Mouse (Mus musculus) lung, postnatal 14 days (tissue): ENCODE results near the gene Agpat4.

ENCODE experiments used
- DNase-seq: peaks from one replicate; pipeline ENCODE4 v3.0.0; 2021

The Agpat4 gene

DNA sequence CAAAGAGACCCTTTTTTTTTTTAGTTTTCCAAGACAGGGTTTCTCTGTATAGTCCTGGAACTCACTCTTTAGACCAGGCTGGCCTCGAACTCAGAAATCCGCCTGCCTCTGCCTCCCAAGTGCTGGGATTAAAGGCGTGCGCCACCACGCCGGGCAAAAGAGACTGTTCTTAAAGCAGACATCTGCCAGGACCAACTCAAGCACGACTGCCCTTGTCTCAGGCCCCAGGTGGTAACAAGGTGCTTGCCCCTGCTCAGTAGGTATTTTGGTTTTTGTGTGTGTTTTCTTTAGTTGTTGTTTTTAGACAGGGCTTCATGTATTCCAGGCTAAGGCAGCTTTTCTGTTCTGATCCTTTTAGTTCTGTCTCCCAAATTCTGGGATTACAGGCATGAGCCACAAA lies 43.4 kb downstream of the Agpat4 start:
- DNase-seq: no peak

DNA sequence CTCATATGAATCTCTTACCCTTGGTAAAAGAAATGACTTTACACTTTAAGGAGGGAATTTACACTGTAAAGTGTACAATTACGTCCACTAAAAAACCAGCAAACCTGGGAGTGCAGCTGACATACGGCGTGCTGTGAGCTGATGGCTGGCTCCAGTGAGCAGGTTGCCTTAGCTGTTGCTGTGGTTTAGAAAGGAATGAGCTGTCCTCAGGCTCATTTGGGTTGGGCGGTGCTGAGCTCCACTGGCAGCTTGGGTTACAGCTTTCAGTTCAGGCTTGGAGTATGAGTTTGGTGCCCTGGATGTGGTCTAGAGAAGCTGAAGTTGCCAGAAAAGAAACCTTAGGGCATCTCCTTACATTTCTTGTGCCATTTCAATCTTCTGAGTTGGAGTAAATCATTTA lies 44.3 kb downstream of the Agpat4 start:
- DNase-seq: no peak

DNA sequence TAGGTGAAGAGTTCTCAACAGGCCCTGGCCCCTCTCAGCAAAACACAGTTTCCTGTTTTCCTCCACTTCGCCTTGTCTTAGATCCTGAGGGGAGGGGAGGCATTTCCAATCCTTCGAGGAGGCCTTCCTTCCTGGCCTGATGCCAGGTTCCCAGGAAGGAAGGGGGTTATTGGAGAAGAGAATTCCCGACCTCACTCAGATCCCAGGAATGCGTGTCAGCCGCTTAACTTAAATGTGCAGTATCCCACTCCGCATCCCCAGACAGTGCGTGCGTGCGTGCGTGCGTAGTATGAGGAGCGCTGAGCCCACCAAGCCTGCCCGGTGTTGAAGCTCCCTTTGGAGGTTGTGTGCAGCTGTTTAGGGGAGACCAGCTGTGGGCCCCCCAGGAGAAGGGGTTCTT lies 44.9 kb downstream of the Agpat4 start:
- DNase-seq: no peak

DNA sequence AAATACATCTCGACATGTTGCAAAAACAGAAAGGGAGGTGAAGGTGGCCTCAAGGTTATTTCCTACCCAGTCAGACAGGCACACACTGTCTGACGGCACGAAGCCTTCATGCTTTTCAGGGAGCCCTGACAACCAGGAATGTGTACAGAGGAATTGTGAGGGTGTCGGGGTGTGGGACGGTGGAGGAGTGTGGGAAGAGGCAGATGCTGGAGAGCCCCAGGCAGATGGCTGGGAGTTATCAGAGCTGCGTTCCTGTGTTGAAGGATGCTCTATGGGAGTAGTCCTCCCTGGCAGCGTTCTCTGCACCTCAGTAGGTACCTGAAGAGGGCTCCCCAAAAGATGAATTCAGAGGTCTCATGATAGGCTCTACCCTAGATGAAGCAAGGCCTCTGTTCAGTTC lies 45.4 kb downstream of the Agpat4 start:
- no peak for DNase-seq

DNA sequence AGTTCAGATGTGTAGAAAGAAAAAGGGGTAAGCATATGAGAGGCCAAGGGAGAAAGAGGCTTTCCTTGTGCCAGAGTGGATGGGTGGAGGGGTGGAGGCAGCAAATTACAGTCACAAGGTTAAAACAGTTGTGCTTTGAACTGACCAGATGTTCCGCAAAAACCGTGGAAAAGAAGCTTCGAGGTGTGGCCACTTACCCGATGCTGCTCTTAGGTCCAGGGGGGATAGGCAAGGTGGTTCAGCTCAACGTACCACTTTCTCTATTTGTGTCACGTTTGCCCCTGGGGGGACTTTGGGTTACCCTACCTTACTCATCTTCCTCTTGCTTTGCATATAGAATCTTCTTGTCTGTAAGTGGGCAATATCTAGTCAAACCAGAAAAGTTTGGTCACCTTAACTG lies 46.0 kb downstream of the Agpat4 start:
- no peak for DNase-seq

DNA sequence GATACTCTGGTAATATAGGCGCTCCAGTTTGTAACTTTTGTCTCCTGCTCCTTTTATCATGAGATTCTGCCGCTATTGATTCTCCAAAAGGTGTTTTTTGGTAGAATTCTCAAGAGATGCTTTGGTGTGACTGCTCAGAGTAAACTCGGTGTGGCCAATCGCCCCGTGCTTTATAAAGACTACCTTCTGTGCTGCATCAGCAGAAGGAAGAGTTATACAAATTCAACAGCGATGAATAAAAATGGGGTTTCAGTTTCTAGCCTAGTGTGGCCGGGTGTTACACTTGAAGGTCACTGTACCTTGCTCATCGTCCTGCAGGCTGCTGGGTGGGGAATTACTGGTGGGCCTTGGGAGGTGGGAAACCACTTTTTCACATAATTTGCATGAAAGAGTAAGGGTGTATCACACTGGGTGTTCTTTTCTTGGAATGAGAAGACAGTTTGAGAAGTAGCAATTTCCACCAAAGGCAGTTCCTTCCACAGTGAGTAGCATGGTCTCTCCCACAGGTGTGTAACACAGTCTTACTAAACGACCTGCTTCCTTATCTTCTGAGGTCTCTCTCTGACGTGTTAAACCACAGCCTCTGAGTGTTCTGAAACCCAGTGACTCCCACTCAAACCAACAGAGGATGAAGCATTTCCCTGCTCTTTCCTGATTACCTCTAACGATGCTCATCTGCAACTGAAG lies 46.6 kb downstream of the Agpat4 start:
- no peak for DNase-seq

DNA sequence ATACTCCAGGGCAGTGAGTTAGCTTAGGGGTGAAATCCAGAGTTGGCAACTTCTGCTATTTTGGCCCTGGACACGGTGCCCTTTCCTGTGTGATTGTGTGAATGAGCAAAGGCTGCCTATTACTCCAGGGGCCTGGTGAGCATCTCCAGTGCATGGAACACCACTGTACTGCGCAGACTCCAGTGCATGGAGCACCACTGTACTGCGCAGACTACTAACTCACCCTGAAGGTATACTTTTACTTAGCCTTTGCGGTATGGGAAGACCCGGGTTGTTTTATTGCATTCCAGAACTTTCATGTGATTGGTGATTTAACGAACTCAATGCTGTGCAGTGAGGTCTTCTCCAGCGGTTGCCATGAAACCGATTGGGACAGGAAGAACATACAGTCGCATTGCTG lies 47.2 kb downstream of the Agpat4 start:
- no peak for DNase-seq

DNA sequence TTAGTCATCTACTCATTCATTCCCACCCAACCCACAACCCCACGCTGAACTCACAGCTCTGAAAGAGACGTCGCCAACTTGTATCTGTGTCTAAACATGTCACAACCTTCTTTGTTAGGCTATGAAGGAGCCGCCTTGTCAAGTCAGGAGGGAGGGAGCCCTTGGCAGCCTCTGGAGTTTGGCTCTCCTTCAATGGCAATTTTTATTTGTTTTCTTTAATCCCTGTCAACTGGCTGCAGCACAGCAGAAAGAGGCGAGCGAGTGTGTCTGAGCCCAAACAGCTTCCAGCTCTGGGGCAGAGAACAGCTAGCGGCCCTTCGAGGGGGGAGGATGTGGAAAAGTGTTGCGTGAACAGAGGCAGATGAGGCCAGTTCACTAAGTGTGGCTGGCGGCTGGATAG lies 50.0 kb downstream of the Agpat4 start:
- peak; percentile 80 for DNase-seq

DNA sequence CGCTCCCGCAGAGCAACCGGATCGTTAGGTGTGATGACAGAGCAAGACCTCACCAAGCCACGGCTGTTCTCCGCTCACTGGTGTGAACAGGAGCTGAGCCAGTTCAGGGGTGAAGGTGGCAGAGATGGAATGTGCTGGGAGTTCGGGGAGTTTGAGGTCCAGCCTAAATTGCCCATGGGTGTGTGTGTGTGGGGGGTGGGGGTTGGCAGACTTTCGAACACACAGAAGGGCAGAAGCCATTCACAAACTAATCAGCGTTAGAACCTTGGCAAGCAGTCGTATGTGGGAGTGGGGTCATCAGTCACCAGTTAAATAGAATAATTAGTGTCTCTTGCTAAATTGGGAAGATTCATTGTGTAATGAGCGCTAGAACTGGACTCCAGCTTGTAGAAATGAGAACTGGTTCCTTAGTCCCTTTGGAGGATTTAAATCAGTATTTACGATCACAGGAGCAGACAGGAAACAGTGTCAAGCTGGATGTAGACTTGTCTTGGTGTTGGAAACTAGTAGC lies 50.9 kb downstream of the Agpat4 start:
- DNase-seq: no peak

DNA sequence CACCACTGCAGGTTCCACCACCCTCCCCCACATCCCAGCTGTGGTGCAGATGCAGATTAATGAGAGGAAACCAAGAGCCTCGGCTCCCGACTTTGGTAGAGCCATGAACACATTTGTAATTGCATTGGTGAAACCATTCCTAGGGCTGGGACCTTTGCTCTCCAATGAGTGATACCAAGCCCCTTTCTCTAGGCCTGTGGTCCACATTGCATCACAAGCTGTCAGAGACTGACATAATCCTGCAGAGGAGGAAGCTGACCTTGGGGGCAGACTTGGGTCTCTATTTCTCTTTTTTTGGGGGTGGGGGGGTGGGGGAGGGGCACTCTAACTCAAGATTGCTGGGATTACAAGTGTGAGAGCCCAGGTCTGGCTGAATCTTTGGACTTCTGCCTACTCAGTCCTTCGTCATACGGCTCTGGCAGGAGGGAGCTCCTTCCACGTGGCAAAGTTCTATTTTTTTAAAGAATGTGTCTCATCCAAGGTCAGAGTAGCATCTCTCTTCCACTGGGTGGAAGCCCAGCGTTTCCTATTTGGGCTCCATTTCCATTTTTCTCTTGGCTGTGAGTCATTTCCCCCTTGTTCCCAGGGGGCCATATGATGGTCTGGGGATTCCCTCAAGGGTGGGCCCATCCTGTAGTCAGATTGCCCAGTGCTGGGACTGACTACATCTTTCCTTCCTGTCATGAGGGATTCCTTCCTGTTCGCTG lies 52.4 kb downstream of the Agpat4 start:
- peak; percentile 36 for DNase-seq

DNA sequence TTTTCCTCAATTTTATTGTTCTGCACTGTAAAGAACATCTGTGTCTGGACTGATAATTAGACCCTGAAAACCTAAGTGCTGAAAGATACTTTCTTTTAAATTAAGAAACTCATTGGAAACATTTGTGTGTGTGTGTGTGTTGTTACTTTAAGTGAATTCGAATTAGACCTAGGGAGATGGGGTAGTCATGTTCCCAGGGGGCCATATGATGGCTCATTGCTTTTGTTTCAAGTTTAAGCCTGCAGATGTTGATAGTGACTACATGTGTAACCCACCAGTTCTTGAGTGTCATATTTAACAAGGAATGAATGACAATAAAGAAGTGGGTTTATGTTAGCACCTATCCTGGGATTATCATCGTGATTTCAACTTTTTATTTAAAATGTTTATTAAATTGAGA lies 53.2 kb downstream of the Agpat4 start:
- no peak for DNase-seq

DNA sequence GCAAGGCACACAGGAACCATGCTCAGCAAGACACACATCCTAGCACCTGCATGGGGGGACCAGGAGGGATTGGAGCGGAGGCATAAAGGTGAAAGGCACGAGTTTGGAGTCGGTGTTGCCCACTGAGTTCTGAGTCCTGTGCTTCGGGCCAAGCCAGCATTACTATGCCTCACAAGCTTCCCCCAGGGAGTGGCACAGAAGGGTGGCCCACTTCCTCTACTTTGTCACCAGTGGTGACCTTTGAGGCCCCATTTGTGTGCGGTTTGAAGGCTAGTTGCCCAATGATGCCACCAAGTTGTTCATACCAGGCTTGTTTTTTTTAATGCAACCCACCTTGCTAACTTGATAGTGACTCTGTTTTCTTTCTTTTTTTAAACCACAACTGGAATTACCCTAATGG lies 55.7 kb downstream of the Agpat4 start:
- no peak for DNase-seq

DNA sequence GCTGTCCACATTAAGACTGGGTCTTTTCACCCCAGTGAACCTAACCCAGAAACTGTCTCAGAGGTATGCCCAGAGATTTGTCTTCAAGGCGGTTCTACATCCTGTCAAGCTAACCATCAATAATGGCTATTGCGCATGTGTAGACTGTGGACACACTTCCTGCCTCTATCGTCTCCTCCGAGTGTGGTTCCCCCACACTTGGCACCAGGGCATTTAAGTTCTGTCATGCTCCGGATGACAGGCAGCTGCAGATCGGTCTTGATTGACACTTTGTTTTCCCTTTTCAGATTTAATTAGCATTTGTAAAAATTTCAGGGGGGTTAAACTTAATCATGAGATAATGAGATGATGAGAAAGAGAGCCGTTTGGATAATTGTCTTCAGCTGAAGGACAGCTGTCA lies 56.4 kb downstream of the Agpat4 start:
- DNase-seq: no peak

DNA sequence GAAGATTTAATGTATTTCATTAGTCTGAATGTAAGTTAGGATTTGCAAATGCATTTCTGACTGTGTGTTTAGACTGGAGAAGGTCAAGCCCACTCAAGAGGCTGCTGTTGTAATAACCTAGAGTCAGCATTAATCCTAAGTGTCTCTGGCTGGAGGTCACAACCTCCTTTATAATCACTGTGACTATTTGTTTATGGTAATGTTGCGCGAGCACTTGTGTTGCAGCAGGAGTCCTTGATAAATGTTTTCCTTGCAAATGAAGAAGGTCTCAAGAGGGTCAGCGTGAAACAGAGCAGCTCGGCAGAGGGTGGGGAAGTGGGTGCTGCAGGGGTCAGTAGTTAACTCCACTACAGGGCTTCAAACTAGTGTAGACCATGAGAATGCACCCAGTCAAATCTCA lies 57.1 kb downstream of the Agpat4 start:
- DNase-seq: no peak

DNA sequence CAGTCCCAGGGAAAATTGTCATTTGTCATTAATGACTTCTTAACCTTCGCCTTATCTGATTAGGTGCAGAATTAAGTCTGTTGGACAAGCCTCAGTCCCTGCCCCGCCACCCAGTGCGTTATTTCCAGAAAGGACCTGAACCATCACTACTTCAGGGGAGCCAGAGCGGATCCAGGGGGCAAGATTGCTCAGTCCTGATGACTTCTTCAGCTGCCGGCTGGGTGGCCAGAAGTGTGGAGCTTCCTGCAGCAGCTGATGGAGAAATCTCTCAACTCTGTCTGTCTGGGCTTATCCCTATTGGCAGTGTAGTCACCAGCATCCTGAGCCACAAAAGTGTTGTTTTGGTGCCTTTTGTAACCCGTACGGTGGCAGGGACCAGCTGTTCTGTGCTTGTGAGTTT lies 60.8 kb downstream of the Agpat4 start:
- DNase-seq: no peak

DNA sequence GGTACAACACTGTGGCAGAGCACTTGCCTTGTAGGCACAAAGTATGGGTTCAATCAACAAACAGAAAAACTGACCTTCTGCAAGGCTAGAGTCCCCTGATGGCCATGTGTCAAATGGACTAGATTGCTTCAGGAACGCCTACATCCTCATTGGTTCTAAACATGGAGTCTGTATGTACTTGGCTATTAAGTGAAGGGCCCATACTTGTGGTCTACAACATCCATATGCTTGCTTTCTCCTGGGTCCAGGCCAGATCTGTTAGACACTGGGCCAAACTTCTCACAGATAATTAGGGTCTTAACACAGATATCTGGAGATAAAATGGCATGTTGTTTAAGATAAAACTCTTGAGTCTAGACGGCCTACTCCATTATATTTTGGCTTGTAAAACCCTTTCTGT lies 61.3 kb downstream of the Agpat4 start:
- no peak for DNase-seq

DNA sequence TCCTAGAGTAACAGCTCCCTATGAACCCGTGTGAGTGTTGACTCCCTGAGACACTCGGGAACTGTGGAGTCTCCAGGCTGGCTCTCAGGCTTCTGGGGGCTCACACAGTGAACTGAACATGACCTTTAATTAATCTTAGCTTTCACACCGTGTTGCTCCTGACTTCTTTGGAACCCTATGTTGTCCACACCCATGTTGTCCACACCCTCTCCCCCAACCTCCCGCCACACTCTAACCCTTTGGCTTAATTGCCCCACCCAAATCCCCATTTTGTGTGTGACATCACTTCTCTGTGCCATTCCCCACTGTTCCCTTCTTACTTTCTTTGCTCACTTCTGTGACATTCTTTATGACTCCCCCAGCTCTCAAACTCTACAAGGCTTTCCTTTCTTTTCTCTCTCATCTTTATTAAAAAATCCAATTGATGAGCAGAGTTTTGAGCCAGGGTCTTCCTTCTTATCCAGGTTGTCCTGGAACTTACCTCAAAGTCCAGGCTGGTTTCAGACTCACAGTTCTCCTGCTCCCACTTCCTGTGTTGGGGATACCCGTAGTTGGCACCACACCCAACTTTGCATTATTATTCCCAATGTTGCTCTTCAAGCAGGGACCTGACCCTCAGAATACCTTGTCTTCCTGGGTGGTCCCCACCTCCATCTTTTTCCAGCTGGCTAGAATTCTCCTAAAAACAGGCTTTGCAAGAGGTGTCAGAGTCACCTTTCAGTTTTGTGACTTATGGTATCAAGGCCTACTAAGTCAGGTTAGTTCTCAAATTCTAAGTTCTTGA lies 64.4 kb downstream of the Agpat4 start:
- DNase-seq: no peak

DNA sequence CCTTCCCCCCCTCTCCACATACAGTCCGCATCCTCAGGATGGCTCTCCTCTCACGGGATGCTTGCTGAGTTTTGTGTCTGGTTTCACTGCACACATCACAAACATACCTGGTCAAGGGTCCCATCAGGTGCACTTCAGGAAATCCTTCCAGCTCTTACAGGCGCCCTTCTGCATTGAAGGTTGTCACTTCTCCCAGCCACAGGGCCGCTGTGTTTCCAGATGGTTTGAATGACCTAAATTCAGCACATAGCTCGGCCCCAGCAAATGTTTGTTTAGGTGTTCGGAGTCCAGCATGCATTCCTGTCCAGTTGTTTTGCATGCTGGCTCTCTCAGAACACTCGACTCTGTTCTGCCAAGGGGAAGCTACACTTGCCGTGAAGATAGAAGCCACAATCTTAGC lies 65.8 kb downstream of the Agpat4 start:
- no peak for DNase-seq

DNA sequence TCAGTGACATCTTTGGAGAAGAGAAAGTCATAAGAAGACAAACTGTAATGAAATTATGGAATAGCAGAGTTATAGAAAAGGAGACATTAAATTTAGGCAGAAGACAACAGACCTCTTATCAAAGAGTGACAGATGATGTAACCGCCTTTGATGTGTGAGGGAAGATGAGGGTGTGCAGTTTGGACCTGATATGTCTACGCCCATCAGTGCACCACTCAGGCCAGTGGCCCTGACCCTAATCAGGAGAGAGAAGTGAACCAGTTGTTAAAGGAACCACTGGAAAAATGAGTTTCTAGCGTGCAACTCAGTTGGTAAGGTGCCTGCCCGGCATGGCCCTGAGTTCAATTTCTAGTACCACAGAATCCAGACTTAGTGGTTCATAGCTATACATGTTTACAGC lies 67.4 kb downstream of the Agpat4 start:
- DNase-seq: no peak

DNA sequence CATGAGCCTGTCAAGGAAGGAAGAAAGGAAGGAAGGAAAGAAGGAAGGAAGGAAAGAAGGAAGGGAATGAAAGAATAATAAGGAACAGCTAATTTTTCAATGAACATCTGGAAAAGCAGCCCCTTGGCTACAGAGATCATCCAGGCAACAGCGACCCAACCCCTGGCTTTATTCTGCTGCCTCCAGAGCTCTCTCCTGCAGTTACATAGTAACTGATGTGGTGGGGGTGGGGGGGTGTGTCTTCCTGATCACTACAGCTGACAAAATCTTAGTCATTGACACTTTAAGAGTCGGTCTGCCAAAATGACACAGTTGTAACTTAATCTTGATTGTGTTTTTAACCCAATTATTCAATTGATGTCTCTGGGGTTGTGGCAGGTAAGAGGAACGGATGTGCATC lies 67.8 kb downstream of the Agpat4 start:
- DNase-seq: no peak

DNA sequence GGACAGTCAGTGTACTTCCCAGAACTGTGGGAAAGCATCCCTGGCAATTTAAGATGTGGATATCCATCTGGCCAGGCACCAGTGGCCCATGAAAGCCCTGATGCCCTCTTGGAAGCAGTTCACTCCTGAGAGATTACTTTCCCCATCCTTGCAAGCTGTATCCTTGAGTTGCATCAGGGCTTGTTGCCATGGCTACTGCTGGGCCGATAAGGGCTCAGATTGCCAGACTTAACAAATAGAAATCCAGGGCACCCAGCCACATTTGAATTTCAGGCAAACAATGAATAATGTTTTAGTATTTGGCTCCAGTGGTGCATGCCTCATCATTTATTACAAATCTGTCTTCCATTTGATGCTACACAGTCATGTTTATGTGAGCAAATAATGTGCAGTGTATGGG lies 69.3 kb downstream of the Agpat4 start:
- peak; percentile 40 for DNase-seq

DNA sequence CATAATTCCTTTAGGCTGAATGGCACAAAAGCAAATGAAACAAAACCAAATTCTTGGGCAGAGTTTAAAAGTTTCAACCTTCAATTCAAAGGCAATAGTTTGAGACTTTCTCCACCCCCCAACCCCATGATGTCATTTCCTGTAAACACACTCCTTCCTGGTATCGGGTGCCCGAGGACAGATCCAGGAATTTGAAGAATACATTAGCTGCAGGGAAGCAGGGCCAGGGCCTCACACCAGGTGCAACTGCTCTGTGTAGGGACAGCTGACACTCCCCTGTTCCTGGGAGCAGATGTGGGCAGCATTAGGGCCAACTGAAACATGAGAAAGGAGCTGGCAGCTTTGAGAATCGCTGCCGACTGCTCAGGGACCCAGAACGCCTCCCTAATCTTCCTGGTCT lies 76.6 kb downstream of the Agpat4 start:
- no peak for DNase-seq

DNA sequence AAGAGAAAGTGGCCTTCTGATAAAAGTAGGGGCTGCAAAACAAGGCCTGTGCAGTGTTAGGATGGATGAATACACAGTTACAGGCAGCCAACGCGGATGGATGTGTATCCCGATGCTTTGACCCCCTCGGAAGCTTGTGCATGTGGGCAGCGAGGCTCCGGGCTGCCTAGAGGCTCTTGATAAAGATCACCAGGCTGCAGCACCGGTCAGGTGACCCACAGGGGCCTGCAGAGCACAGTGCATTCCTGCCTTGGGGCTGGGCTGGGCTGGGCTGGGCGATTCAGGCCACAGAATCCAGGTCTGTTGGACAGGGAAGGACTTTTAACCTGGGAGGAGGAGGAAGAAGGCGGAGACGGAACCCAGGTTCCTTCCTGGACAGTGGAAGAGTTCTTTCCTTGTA lies 77.1 kb downstream of the Agpat4 start:
- peak; percentile 21 for DNase-seq

DNA sequence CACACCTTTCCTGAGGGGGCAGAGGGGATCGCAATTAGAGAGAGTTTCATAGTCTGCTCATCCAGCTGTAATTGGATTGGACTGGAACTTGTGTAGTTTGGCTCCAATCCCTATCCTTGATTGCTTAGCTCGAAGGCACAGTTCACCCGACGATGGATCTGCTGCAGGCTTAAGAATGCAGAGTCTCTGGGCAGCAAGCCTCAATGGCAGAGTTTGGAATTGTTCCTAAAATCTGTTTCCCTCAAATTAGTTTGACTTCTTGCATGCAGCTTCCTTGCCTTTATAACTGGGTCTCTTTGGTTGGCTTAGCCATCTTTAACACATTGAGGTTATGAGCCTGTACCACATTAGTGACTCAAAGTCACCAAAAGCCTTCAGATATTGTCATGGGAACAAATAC lies 81.4 kb downstream of the Agpat4 start:
- no peak for DNase-seq
